Mouse (Mus musculus) cerebellum, adult 9-10 months (tissue): Measurements from ENCODE around the gene Arhgef5.
"Not testable (repeated sequence)": the region's sequence is repeated elsewhere in the genome, so short reads cannot be mapped to it uniquely, and the experiment has no call there.

ENCODE experiments used
- DNase-seq: peaks from one replicate; pipeline ENCODE4 v3.0.0; 2022

The Arhgef5 gene

DNA sequence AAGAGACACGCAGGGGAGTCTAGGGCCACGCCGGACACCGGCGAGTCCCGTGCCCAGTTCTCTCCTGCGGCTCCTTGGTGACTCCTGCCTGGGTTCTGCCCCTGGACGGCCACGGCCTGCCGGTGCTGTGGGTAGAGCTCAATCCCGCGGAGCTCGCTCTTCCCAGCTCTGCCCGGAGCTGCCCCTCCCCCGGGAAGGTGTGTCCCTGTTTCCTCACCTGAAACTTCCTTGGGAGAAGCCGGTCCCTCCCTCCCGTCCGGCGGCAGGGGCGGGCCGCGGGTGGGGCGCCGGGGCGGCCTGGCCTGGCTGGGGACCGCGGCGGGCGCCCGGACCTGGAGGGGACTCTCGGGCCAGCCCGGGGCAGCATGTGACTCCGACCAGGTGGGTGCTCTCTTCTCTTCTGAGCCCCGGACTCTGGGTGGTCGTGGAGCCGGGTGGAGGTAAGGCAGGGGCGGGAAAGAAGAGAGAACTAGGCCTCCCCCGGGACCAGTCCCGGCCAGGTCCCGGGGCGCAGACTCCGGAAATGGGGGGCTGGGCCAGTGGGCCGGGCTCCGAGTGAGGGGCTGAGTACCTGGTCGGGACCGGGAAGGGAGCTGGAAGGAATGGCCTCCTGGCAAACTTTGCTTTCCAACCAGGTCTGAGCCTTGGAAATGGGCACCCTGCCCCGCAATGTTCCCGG is at the start of gene Arhgef5:
Gene Arhgef5 (plus strand): TSS at position 220 of the 679 bp plus-strand sequence.
- DNase-seq: no peak

DNA sequence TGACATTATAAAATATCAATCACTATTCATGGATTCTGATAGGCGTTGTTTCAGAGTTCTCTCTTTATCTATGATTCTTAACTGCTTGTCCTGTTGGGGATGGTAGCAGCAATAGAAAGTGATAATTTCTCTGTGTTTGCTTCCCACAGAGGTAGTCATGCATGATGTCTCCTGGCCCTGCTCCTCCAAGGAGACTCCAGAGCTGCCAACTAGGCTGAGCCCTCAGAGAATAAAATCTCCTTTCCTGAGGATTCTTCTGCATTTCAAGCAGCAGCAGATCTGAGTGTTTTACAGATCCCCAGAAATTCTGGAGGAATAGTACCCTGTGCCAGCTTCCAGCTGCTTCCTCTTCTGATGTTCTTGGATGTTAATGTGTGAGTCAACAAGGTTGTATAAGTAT is 34.1 kb upstream of the Arhgef5 start, which contains the start of gene Olfr47:
Gene Olfr47 (plus strand): TSS at position 275 of the 400 bp plus-strand sequence.
- DNase-seq: not testable (repeated sequence)

DNA sequence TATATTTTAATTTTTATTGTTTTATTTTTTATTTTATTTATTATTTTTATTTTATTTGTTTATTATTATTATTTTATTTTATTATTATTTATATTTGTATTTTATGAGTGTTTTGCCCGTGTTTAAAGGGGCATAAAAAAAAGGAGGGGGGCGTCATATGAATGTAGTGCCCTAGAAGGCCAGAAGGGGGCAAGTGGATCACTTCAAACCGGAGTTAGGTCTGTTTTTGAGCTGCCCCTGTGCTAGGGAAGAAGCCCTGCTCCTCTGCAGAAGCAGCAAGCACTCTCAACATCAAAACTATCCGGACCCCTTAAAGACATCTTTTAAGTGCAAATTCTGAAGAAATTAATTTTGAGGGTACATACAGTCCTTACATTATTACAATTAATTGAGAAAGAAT is 23.3 kb upstream of the Arhgef5 start:
- no peak for DNase-seq

DNA sequence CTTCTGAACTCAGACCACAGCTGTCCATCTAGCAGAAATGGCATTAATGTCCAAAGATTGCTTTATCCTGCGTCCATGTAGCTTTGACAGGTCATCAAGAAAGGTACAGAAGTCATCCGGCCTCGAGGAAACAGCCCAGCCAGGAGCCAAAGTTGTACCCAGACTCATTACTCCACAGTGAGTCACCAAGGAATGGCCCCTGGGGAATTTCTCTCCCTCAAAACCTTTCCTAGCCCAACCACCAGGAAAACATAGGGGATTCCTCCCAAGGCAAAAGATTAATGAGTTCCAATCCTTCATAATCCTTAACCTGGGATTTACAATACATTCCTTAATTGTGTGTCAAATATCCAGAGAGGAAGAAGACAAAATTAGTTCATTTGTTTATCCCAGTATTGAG is 18.0 kb upstream of the Arhgef5 start:
- no peak for DNase-seq

DNA sequence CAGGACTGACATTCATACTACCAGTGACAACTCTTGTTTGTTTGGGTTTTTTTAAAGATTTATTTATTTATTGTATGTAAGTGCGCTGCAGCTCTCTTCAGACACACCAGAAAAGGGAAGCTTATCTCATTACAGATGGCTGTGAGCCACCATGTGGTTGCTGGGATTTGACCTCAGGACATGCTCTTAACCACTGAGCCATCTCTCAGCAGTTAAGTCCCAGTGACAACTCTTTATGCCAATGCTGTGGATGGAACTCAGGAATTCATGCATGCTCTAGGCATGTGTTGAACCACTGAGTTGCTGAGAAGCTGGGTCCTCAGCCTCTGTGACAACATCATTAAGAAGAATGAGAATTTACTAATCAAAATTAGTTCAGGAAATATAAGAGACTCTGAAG is 12.4 kb upstream of the Arhgef5 start:
- no peak for DNase-seq

DNA sequence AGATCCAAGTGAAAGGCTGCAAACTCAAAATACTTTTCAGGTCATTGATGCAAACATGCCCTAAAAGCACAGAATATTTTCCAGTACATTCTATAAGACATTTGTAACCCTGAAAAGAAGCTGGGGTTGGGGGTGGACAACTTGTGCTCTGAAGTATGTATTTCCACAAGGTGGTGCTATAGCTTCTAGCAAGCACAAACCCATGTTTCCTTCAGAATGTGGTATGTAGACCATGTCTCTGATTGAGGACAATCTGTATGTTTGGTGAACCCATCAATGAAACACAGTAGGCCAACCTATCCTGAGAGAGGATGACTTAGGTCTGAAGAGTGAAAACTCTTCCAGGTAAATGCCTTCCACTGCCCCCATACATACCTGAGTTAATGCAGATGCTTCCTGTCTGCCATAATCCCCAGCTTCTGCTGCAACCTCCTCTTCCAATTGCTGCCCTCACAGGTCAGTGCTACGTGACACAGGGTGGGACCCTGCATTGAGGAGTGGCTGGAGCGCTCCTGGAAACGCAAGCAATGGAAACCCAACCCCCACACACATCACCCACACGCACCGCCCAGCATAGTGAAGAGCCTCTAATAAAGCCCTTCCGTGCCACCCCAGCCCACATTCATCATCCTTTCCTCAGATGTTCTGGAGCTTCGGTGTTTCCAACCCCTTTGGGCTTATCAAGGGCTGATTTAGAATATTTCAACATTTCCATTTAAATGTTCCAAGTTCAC is 11.0 kb upstream of the Arhgef5 start:
- peak; percentile 34 for DNase-seq

DNA sequence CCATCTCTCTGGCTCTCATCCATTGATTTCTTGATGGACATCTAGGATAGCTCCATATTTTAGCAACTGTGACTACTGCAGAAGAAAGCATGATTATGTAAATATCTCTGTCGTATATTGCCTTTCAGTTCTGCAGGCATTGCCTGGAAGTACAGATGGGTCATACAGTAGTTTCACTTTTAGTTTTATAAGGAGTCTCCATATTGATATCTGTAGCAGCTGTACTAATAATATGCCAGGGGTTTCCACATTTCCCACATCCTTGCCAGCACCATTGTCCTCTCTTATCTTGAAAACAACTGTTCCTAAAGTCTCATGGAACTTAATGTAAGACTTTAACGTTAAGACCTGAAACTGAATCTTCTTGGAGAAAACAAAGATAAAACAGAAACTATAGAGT is 4.6 kb upstream of the Arhgef5 start:
- no peak for DNase-seq

DNA sequence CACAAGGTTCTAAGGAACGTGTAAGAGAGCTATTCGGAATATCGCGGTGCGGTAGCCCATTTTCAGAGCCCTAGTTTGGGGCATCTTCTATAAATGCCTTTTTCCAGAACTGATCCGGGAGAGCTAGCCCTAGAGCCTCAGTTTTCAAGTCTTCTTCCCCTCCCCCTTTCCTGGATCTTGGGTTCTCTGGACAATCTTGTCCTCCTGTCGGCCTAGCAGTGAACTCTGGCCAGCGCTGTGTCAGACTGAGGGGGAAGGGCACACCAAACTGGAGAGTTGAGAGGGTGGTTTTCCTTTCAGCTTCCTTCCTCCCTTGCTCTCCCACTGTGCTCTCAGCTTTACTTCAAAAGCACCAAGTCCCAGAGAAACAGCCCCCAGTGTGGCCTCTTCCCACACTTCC is 974 bp downstream of the Arhgef5 start:
- no peak for DNase-seq

DNA sequence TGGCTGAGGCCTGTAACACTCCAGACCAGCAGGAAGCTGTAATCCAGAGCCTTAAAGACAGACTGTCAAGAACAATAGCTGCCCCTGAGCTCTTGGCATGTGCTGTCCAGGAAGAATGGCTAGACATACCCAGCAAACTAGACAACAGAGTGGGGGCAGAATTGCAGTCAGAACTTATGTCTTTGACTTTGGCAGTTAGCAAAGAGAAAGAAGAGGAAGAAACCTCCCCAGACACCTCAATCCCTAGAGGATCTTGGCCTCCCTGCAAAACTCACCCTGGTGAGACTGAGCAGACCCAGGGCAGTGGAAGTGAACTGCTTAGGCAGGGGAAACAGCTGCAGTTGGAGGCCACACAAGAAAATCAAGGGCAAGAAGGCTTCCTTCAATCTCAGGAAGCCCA is 7.2 kb downstream of the Arhgef5 start:
- DNase-seq: no peak

DNA sequence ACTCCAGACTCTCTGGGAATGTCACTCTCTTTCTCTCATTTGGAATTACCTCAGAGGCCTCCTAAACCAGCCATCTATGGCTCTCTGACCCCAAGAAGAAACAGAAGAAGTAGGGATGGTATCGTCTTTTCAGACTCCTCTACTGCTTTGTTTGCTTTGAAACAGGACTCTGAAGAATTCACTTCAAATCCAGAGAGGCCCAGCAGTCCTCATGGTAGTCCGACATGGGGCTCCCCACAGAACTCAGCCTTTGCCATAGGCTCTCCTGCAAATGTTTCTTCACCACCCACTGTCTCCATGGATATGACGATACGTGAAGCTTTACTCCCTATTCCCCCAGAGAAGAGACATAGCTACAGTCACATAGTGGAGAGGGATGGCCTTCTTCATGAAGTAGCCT is 8.7 kb downstream of the Arhgef5 start:
- DNase-seq: no peak

DNA sequence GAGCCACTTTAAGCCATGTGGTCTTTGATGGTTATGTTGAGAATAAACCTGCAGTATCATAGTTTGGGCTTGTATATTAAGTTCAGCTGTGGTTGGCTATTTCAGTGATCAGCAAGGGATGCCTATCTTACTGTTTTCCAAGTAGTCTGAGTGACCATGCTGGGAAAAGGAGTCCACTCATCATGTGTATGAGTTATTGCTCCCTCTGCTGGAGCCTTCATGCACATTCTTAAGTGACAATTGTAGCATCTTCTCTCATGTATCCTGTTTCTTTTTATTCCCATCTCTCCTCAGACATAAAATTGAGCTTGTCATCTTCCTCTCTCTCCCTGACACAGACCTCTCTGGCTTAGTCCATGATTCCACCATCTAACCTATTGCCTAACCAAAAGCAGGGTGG is 12.9 kb downstream of the Arhgef5 start:
- peak; percentile 5 for DNase-seq

DNA sequence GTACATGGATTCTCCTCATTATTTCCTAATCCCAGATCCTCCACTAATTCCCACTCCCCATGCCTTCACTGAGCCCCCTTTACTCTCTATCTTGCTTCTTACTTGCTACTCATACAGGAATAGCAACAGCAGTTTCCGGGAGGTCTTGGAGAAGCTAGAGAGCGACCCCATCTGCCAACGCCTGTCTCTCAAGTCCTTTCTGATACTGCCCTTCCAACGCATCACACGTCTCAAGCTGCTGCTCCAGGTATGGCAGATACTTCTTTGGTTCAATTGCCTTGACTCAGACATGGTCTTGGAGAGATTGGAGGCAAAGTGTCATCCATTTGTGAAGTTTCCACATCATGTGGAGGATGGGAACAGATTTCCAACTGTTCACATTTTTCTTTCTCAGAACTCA is 15.1 kb downstream of the Arhgef5 start:
- DNase-seq: no peak

DNA sequence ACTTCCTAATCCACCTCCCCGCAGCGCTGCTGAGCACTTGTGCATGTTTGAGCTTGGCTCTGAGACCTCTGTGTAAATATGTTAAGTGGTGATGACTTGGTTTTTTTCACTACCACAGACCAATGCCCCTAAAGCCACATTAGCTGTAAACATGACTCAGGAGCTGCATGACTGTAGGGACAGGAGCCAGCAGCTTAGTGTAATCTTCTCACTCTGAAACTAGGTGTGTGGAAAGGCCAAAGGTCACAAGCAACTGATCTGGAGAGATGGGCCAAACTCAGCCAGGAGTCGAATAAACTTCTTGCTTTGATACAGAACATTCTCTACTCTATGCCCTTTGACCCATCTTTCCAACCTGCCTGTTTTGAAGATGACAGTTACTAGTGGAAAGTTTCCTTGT is 26.7 kb downstream of the Arhgef5 start:
- no peak for DNase-seq

DNA sequence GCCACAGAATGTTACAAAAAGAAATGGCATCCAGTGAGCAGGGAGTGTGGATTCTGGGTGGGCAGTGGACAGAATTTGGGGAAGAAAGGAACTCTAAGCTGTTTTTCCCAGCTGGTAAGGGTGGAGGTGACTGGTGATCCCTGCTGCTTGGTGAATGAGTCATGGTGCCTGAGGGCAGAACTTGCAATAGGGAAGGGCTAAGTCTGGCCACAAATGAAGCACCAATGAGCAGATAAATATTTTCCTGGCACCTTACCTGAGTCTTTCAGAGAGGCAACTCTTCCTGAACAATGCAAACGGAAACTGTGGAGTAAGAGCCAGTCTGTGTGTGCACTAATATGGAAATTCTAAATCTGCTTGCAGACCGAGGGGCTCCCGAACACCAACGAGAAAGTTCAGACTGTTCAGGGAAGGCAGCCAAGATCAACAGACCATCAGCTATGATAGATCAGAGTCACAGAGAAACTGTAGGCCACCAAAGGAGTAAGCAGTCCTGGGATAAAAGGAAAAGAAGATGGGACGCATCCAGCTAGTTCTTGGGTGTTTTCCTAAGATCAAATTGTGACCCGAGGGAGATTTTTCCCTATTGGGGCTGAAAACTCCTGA is 27.2 kb downstream of the Arhgef5 start:
- no peak for DNase-seq

DNA sequence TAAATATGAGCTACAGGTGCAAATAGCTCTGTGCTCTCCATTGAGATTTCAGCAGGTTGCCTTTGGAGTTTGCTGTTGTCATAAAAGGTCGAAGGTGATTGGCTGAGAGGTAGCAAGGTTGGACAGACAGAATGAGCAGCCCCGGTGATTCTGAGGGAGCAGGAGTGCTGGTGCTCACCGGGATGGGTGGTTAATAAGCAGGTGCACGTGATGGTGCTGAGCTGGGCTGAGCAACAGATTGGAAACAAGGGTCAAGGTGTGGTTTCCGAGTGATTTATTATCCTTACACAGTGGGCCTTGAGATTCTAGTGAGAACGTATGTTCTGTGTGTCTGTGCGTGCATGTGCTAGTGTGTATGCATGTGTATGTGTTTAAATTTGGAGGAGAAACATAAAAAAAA is 27.8 kb downstream of the Arhgef5 start:
- DNase-seq: no peak

DNA sequence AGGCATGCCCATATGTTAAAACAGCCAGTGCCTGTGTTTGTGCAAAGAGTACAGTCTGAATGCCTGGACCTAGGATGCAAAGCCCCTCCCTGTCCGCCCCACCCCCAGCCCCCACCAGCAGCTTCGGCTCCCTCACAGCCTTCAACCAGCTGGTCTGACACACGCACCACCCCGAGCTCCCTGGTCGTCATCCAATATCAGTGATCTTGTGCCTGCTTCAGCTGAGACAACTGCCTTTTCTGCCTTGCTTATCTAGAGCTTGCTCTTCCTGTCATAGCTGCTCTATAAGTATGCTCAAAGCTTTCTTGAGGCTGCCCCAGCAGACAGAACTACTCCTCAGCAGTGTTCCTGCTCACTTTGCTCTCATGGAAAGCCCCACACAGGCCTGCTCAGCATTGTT is 30.5 kb downstream of the Arhgef5 start:
- peak; percentile 50 for DNase-seq

DNA sequence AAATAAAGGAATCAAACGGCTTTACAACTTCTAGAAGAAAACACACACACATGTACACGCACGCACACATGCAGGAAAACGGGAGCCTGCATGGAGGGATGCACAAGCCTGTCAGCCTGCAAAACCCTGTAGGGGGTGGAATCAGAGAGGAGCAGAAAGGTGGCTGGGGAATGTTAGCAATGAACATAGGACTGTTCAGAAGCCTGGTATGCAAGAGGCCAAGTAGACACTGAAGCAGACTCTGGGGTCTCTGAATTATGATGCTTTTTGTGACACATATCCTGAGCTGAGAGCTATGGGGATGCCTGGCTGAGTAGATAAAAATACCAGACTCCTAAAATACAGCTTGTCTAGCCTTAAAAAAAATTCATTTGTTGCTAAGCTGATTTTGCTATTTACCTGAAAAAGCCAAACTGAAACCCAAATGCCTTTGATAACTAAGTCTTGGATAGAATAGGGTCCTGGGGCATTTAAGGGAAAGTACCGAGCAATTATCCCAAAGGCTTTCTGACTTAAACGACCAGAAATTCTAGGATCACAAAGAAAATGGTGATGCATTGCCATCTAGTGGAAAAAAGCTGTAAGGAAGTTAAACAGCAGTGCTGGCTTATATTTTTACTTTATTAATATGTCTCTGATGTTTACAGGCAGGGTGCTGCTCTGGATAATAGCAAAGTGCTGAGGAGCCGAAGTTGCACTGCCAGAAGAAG is 31.6 kb downstream of the Arhgef5 start:
- DNase-seq: peak; percentile 85

DNA sequence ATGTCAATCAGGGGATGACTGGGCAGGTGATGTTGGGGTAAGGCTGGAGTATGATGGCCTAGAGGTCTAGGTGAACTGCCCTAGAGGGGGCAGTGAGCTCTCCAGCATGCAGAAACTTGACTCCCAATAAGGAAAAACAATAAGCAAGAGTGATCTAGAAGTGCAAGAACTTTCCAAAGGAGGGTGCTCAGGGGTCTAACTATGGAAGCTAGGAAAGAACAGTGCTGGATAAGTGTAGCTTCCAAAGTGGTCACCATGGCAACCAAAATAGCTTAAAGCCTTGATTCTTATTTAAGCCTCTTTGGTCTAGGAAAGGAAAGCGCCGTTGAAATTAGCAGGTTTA is 32.1 kb downstream of the Arhgef5 start:
- DNase-seq: no peak

DNA sequence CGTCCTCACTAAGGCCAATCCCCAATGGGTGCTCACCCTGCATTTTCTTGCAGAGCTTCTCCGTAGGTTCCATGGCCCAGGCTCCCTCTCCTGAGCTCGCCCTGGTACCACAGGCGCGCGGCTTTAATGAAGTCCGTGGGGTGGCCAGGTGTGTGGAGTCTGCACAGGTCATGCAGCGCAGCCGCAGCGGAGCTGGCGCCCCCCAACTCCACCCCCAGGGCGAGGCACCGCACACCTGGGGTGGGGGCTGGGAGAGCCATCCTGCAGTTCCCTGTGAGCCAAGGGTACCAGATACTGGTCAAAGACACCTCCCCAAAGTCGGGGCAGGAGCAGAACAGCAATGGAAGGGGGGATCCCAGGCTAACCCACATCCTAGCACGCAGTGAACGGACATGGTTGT is 44.1 kb downstream of the Arhgef5 start, which contains the start of gene Nobox:
Gene Nobox (minus strand): TSS at position 101 of the 400 bp plus-strand sequence.
- no peak for DNase-seq

DNA sequence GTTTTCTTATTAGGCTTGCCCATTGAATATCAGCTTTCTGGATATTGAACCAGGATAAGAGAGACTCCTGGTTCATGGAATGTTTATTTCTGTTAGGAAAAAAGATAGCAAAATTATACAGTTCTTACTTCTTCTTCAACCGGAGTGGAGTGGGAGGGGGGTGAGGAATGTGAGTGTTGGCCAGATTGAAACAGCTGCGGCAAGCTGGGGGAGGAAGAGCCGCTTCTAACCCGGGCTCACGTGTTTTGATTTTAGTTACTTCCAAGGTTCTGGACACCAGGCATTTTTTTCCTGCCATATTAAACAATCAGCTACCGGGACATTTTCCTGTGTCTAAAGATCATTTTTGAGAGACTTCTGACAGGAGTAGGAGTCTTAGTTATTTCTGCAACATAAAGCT is 44.7 kb downstream of the Arhgef5 start:
- no peak for DNase-seq

DNA sequence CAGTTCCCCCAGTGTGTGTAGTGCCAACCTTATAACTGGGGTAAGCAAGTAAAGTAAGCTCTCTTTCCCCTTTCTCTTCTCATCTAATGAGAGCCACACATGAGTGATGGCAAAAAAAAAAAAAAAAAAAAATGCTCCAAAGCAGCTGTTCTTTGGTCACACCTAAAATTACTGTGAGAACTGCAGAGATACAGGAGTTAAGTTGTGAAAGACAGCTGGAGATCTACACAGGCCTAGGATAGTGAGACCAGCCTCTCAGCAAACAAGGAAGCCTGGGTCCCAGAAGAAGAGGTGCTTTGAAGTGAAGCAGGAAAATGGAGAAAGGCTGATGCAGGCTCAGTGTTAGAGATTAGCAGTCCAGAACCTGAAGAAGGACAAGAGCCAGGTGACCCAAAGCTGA is 47.2 kb downstream of the Arhgef5 start:
- DNase-seq: no peak

DNA sequence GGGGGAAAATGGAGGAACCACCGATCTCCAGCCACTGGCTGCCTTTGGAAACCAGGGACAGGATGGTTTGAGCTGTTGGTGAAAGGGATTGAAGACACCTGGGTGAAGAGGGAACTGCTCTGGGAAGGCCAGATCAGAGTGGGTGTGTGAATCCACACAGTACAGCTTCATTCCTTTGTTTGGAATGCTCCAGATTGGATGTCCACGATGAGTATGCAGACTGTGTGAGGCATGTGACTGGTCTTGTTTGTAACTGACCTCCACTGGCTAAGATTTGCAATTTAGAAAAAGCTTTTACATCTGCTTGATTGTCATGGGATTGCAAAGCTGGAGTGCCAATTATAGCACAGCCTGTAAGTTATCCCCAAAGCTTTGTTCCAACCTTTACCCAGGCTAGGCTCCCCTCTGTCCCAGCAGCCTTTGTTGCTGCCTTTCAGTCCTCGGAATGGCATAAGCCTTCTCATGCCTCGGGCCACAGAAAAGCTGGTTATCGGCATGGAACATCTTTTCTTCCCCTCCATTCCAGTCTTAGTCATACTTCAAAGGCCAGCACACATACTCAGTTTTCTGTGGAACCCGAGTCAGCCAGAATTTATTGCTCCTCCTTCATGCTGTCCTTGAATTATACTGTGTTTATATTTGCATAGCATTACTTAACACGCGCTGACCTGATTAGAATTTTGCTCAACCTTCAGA is 47.7 kb downstream of the Arhgef5 start:
- no peak for DNase-seq

DNA sequence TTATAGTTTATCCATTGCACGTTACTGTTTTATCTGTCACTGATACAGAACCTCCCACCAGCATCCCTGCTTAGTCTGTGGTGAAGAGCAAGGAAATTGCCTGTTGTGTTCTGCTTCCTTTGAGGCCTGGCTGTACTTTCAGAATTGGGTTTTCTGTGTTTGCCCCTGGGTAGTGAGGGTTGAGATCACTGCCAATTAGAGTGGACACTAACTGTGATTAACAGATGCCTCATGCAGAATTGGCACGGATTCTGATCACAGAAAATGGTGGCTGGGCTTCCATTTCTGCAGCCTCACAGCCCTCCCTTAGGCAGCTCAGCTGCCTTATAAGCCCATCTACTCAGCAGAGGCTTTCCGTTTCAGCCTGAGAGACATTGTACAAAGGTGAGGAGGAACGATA is 68.1 kb downstream of the Arhgef5 start:
- peak; percentile 97 for DNase-seq
